Mouse (Mus musculus): Measurements from ENCODE around the gene Gimap9.

DNA sequence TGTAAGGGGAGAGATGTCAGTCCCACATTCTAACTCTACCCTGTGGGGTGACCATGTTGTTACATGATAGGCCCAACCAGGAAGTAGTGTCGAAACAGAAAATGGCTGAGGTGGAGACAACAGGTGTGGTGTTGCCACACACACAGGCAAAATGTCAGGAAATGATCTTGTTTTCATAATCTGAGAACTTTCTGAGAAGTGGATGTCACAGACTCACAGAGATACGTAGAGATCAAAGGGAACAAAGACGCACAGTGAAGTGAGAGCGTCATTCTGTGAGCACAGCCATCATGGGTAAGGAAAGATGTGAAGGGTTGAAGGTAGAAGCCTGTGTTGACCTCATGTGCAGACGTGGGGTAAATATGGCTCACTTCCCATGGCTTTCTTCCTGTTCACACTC is 51.8 kb downstream of the Gimap9 start:
- TF ChIP-seq CTCF (IDR thresholded peaks at IDR 0.05; ENCODE audit: extremely low read depth, insufficient read depth, low read length) = no peak
- TF ChIP-seq POLR2A (IDR thresholded peaks at IDR 0.05; ENCODE audit: extremely low read depth, insufficient read depth, low read length) = no peak
